Mouse (Mus musculus) c-Kit-positive CD71-negative TER-119-negative erythroid progenitor cells, embryonic 14.5 days (primary cell): ENCODE measurements at regions not wholly inside any gene's neighbourhood (a gene's known extent, or its start where the extent isn't known, plus 50 kb on each side); places are given as distances from the start of the nearest gene placed in this dataset.

Source experiments
- DNase-seq: peaks from one replicate; pipeline ENCODE4 v3.0.0-alpha.2; 2013; ENCODE audit warnings: low read depth

- no peak for DNase-seq
Measured at GRCm38 (mm10) chr15:17289221-17289620, 560.7 kb downstream of the Cdh9 start.
